17 mouse cellular contexts compared by ENCODE assay signal in genomic region chr11:118813942-118814341, GRCm38 (mm10).
DNase-seq lines count a peak whose midpoint lies in the region; ATAC-seq and TF ChIP-seq lines count a peak whose summit lies in the region.
"Had no signal": no experiment of that assay in that cellular context is flagged by ENCODE, and none has a peak within 500 bp of the region (broad histone marks: within the 10 kb centered on the region; RNA-seq: fewer than 3 reads in every experiment).

No protein-coding gene starts in this region.

- H3K9me3 ChIP-seq in midbrain, embryonic 15.5 days = no peaks in the 10 kb centered on the region
- H3K9me3 ChIP-seq: intestine, embryonic 15.5 days; liver, embryonic 13.5 days had no signal

- 18% methylated on average over 11 of the region's 11 CpGs for WGBS in cerebellum, adult 2 months
- WGBS in midbrain, embryonic 15.5 days = 53% methylated on average over 11 of the region's 11 CpGs

- intact Hi-C loops in left cerebral cortex, postnatal 25 days (cut with DNase I) = loop anchor here (2.0 kb wide), 1 partner anchor 21 kb away; no protein-coding TSS in a partner anchor

- H3K4me1 ChIP-seq in cerebellum, adult 2 months (ENCODE audit: control insufficient read depth, insufficient read depth, low read length) = peaks cover 79% of the 10 kb centered on the region
- peaks cover 19% of the 10 kb centered on the region for H3K4me1 ChIP-seq in cortical plate, adult 2 months (ENCODE audit: control insufficient read depth, insufficient read depth, low read length)
- peaks cover 17% of the 10 kb centered on the region for H3K4me1 ChIP-seq in midbrain, embryonic 15.5 days
- H3K4me1 ChIP-seq: intestine, embryonic 15.5 days; liver, embryonic 13.5 days had no signal

- DNase-seq in cerebellum, adult 2 months = no peak
- no peak for DNase-seq in cerebellum, postnatal 4 days (ENCODE audit: low spot score in 2 of 2)
- peak; percentile 50 to 68 for DNase-seq in left cerebral cortex, postnatal 25 days (ENCODE audit: low spot score in 2 of 2)
- DNase-seq in left cerebral cortex, adult 11 months (ENCODE audit: low spot score) = no peak
- DNase-seq in heart, postnatal 4 days = no peak
- DNase-seq in adrenal gland, postnatal 25 days = no peak
- DNase-seq: adrenal gland, postnatal 10 days; cerebellum, postnatal 10 days; heart, adult 2 months; heart, postnatal 10 days; left cerebral cortex, postnatal 4 days; liver, embryonic 13.5 days; thymus, postnatal 4 days had no signal

- ATAC-seq in midbrain, embryonic 15.5 days (replicated peaks) = no peak
- ATAC-seq: intestine, embryonic 15.5 days; lung, postnatal 0 days had no signal

- H3K4me2 ChIP-seq in midbrain, embryonic 15.5 days = no peak overlapping the region
- H3K4me2 ChIP-seq: intestine, embryonic 15.5 days; liver, embryonic 13.5 days had no signal

- no peak for TF ChIP-seq POLR2A in cerebellum, adult 2 months (IDR thresholded peaks at IDR 0.05; ENCODE audit: borderline replicate concordance, insufficient read depth, low read length)
- TF ChIP-seq POLR2A in cortical plate, adult 2 months (IDR thresholded peaks at IDR 0.05; ENCODE audit: extremely low read depth, insufficient read depth, low read length) = no peak

- H3K9ac ChIP-seq in midbrain, embryonic 15.5 days = no peak overlapping the region
- H3K9ac ChIP-seq: intestine, embryonic 15.5 days; liver, embryonic 13.5 days had no signal

- TF ChIP-seq CTCF in cerebellum, adult 2 months (IDR thresholded peaks at IDR 0.05; ENCODE audit: borderline replicate concordance, insufficient read depth, low read depth, low read length) = no peak
- no peak for TF ChIP-seq CTCF in cortical plate, adult 2 months (IDR thresholded peaks at IDR 0.05; ENCODE audit: extremely low read depth, insufficient read depth, low read length)

- no peak overlapping the region for H3K4me3 ChIP-seq in cerebellum, adult 2 months (replicated peaks; ENCODE audit: insufficient read depth, low read depth, low read length)
- H3K4me3 ChIP-seq in cortical plate, adult 2 months (ENCODE audit: insufficient read depth, low read length) = no peak overlapping the region
- no peak overlapping the region for H3K4me3 ChIP-seq in midbrain, embryonic 15.5 days
- H3K4me3 ChIP-seq: heart, adult 2 months; intestine, embryonic 15.5 days; liver, embryonic 13.5 days had no signal

- H3K27me3 ChIP-seq in cerebellum, adult 2 months (ENCODE audit: control insufficient read depth, insufficient read depth, low read length) = no peaks in the 10 kb centered on the region
- no peaks in the 10 kb centered on the region for H3K27me3 ChIP-seq in midbrain, embryonic 15.5 days (replicated peaks)
- H3K27me3 ChIP-seq: intestine, embryonic 15.5 days; liver, embryonic 13.5 days had no signal

- H3K36me3 ChIP-seq in midbrain, embryonic 15.5 days (replicated peaks) = no peaks in the 10 kb centered on the region
- H3K36me3 ChIP-seq: intestine, embryonic 15.5 days; liver, embryonic 13.5 days had no signal

- H3K27ac ChIP-seq in cerebellum, adult 2 months (ENCODE audit: insufficient read depth, low read length) = peak overlapping the region; percentile 8; the same call in 1 of the 2 replicates
- peak overlapping the region; percentile 64 for H3K27ac ChIP-seq in cortical plate, adult 2 months (ENCODE audit: insufficient read depth, low read length)
- peak overlapping the region; percentile 55 for H3K27ac ChIP-seq in midbrain, embryonic 15.5 days
- H3K27ac ChIP-seq: heart, adult 2 months; intestine, embryonic 15.5 days; liver, embryonic 13.5 days had no signal

Comparison
In these comparisons a context has a peak if more than half of its experiments do, and no peak if none do; other contexts are left out.
1. DNase-seq: peak in left cerebral cortex, postnatal 25 days (2 of 2); none in cerebellum, adult 2 months (0 of 2), cerebellum, postnatal 4 days (0 of 2), left cerebral cortex, adult 11 months (single experiment), heart, postnatal 4 days (single experiment) and adrenal gland, postnatal 25 days (single experiment).
2. H3K27ac ChIP-seq: peak in every context shown above with its lines; median percentile 64 in cortical plate, adult 2 months; 55 in midbrain, embryonic 15.5 days; 8 in cerebellum, adult 2 months.